Mouse (Mus musculus): ENCODE data around the gene Xylt1.

Xylt1 gene

DNA sequence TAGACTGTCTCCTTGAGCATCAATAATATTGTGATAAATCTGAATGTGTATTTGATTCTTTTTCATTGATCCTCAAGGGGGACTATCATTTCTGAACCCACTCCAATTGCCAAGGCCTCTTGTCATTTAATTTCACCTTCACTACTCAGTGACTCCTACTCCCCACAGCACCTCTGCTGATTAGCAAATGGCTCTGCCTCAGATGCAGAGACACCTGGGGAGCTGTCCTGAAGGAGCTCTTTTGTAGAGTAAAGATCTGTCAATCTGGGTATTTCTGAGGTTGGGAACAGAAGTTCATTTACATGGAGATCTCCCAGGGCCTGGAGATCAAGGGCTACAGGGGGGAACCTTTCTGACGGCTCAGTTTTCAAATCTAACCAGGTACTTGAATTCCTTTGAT lies 98.2 kb downstream of the Xylt1 start:
- in situ Hi-C loops (cut with MboI, MseI) = no loop called here

DNA sequence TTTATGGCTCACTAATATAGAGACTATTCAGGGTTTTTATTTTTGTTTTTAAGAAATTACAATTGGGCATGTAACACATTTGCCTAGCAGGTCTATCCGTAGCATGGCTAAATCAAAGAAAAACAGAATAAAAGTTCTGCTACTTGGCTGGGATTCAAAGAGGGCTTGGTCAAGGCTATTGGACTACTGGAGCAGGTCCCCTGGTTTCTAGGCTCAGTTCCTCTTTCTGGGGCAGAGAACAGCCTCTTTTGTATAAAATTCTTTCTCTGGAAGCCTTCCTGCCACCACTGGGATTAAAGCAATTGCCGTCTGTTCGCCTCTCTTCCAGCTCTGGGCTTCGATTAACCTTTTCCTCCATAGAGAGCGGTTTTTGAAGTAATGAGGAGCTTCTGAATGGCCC lies 100.1 kb downstream of the Xylt1 start:
- in situ Hi-C loops (cut with MboI, MseI) = no loop called here

DNA sequence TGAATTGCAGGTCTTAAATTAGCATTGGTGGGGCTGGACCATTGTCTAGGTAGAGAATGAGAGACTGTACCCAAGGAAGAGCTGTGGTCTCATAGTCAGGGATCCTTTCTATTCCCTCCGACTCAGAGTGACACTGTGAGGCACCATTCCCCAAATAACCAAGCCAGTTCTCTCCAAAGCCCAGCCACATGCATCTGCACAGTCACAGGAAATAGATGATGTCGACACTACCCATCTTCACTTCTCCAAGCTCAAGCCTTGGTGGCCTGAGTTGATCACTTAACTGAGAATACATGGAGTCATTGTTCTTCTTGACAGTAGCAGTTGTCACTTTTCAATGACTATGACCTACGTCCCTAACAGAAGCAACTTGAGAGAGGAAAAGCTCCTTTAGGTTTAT lies 100.6 kb downstream of the Xylt1 start:
- in situ Hi-C loops (cut with MboI, MseI) = no loop called here

DNA sequence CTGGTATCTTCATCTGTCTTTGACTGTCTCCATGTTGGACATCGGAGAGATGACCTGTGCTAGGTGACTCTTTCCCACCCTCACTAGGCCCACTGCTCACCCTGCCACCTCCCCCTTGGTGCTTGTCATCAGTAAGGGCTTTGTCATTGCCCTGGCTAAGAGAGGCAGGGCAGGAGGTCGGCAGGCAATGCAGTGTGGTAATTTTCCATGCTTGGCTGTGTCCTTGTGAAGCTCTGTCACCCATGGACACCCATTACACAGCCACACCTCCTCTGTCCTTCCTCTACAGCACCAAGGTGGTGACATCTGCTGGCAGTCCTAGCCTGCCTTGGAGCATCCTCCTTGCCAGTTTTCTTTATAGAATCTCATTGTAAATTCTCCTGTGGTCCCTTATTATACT lies 101.9 kb downstream of the Xylt1 start:
- in situ Hi-C loops (cut with MboI, MseI) = no loop called here

DNA sequence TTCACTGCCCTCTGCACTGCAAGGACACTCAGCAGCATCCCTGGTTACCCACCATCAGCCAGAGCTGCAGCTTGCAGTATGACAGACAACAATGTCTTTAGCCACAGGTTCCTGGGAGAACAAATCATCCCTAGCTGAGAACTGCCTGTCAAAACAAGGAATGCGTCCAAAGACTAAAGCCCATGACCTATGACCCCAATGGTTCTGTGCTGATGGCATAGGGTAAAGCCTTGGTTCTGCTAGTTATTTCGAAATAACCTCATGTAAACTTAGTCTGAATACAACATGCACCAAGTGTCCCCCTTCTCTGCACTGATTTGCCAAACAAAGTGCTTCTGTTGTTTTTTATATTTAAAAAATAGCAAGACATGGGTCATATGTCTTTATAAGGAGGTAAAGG lies 103.8 kb downstream of the Xylt1 start:
- in situ Hi-C loops (cut with MboI, MseI) = no loop called here

DNA sequence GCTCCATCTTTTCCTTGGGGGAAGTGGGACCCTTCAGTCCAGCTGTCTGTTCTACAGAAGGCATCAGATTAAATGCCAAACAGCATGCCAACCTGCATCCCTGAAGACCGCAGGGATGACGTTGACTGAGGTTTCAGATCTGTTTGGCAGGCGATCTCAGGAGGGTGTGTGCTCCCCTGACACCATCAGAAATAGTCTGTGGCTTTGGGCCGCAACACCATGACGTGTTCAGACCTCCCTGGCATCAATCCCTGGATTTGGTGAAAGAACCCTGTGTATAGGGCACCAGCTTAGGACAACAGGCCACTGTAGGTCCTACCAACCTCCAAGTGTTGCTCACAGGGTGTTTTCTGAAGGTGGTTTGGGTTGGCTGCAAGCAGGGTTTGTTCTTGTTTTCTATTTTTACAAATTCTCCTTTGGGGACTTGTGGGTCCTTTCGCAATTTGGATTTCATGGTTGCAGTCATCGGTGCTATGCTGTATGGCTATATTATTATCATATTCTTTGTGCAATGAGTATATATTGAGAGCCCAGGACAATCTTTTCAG lies 104.3 kb downstream of the Xylt1 start:
- in situ Hi-C loops (cut with MboI, MseI) = no loop called here

DNA sequence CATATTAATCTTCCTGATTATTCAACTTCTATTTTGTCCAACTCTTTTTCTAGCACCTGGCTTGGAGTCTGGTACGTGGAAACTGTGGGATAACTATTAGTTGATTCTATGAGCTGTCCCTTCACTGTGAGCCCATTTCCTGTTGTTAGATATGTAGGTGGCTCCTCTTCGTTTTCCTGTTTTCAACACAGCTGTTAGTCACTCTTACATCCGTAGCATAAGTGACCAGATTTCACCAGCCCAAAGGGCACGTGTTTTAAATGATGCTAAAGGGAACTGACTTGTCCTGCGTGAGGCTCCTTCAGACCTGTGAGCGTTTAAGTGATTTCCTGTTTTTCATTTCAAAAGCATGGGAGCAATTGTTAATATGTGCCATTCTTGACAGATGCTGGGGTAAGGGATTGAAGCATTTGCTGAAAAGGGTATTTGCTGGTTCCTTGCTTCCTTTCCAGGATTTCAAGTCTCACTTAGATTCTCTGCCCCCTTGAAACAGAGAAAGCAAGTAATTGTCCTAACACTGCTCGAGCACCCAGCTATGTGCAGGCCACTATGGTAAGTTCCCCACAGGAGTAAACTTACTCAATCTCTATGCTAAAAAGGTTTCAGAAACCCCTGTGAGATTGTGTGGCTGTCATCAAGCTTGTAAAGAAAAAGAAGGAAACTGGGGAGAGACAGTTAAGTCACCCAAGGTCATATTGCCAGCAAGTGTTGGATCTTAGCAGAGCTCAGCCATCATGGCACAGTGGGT lies 105.8 kb downstream of the Xylt1 start:
- in situ Hi-C loops (cut with MboI, MseI) = no loop called here

DNA sequence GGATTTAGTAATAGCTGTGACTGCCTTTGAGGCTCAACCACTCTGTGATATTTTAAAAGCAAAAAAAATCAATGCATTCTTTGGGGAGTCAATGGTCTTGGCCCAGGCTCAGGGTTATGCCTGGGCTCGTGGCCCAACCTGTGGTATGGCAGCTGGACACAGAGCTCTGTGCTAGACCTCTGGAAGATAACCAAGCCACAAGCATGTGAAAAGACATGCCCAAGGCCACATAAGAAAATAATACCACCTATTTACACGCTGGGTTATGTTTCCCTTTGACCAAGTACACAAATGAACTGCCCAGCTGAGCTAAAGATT lies 106.4 kb downstream of the Xylt1 start:
- in situ Hi-C loops (cut with MboI, MseI) = no loop called here

DNA sequence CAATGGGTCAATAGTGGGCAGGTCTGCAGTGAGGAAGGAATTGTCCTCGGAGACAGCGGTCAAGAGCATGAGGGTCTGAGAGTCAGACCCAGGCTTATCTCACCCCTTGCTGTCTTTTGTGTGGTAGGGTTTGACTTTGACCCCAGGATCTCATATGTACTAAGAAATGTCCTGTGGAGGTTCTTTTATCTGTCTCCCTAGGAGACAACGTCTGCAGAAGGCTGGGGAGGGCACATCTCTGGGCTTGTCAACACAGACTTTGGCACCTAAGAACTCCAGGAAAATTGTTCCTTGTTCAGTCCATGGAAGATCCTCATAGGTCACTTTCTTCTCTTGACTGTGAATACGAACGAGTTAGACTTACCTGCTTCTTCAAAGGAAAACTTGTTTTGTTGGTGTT lies 109.2 kb downstream of the Xylt1 start:
- in situ Hi-C loops (cut with MboI, MseI) = no loop called here

DNA sequence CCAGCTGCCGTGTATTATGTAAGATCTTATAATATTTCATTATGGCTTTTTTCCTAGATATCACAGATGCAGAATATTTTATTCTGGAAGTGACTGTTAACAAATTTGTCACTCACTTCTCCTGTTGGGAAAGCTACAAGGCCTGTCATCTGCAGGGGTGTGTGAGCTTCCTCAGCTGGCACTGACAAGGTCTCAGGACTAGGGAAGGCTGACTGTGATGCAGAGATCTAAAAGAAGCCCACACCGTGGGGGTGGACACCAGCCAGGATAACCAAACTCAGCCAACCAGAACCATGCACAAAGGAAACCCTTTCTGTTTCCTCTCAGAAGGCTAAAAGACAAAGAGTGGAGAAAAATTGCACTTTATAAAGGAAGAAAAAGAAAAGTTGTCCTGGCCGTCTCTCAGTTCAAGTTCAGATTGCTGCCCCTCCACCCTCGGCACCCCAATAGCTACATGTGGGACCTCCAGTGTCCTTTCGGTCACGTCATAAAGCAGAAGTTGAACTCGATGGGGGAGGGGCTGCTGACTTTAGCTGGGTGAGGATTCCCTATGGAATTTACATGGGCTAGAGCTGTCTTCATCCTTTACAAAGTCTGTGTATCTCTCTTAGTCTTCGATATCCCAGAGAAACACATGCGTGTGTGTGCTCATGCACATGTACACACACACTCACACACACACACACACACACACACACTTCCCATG lies 109.9 kb downstream of the Xylt1 start:
- in situ Hi-C loops (cut with MboI, MseI) = no loop called here

DNA sequence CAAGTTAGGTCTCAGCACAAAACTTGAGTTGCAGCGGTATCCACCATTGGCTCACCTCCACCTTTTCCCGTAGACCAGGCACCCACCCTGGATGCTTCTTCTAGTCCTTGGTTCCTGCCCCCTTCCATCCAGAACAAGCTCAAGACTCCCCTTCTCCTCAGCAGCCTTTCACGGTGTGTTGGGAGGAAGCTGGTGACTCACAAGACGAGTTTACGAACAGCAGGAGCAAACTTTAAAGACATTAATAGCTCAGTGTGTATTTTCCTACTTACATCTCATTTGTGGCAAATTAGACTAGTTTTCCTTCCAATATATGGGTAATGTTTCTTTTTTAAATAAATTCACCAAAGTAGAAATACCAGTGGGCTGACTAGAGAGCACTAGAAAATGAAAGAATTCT lies 110.7 kb downstream of the Xylt1 start:
- in situ Hi-C loops (cut with MboI, MseI) = no loop called here

DNA sequence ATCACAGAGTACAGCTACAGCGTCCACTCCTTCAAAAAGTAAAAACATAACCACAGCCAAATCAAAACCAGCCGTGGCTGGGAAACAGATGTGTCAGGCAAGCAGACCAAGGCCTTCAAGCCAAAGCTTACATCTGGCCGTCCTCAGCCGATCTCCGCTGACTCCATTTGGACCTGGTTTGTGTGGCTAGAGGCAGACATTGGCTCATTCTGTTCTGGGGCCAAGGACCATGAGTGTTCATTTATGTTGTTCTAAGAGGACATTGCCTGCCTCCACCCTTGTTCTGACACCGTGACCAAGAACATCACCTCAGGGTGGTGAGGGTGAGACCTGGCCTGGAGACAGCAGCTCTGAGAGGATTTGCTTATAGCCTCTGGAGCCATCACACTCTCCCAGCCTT lies 113.4 kb downstream of the Xylt1 start:
- in situ Hi-C loops (cut with MboI, MseI) = no loop called here

DNA sequence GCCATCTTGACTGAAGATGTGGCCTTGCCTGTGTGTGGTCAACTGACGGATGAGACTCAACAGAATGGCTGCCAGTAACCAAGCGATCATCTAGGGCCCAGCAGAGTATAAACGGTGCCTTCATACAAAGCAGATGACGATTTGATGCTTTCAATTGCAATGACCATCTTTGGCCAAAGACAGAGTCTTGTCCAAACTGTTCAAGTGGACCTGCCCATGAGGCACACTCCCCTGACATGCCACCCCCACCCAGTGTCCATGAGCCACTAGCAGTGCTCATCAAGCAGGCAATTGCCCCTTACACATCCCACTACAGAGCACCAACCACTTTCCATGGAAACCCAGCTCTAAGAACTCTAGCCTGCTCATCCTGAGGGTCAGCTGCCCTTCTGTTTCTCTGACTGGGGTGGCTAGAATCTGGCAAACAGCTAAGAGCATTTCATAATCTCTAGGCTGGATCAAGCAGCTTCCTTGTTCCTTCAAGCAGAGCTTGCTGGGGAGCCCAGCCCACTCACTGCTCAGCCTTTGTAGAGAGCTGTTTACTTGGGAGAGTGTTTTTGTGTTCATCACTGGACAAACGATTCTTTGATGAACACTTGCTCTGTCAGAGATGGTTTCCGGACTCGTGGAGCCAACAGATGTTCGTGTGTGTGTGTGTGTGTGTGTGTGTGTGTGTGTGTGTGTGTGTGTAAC lies 114.0 kb downstream of the Xylt1 start:
- in situ Hi-C loops (cut with MboI, MseI) = no loop called here

DNA sequence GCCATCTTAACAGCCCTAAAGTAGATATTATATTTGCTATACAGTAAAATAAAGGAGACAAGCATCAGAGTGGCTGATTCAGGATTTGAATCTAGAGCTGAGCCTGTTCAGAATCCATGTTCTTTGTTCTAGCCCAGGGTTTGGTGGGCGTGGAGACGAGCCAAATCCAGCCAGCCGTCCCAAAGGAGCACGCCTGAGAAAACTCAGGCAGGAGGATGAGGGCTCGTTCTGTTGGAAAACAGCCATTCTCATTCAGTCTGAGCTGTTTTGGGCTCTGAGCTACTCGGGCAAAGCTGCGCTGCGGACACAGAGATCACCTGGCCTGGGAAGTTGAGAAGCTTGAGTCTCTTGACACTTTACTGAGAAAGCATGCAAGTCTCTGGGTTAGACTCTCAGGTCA lies 115.0 kb downstream of the Xylt1 start:
- in situ Hi-C loops (cut with MboI, MseI) = no loop called here

DNA sequence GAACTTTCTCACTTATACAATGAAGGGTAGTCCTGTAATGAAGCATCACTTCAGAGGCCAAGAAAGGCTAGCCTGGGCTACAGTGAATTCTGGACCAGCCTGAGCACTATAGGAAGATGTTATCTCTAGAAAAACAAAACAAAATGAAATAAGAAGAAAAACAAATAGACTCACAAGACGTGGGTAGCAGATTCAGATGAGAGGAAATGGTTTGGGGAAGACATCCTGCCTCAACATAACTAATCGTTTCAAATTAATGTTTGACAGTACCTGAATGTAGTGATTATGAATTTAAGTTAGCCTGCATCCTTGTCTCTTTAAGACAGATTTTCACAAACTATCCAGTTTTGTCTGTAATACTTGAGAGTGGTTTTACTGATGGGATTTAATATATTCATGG lies 117.4 kb downstream of the Xylt1 start:
- in situ Hi-C loops (cut with MboI, MseI) = no loop called here

DNA sequence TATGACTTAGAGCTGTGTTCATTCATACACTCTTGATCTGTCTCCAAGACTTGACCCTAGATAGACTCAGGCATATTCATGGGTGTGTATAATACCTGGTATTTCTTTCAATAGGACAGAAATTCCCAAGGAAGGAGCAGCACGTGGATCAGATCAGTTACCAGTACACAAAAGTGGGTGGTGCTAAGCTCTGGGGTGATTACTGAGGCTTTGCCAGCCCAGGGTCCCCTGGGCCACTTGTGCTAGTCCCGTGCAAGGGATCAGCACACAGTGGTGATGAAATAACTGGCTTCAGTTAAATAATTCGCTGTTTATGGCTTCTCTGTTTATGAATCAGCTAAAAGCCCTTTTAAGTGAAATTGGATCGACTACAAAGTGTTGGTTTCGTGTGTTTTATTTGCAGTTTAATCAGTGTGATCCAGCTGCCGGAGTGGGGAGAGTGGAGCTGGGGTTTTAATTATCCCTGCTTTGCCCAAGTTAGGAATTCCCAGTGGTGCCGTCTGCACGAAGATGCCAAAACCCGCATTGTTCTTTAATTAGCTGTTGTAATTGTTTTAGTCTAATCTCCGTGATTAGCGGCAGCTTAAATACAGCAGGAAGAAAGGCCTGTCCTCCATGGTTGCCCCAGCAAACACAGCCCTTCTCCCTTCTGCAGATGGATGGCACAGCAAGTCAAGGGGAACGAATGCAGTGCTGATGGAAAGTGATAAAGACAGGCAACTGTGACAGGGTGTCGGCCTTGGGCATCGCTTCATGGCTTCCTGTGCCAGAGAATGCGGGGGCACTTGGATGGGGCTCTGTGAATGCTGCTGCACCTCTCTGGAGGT lies 120.8 kb downstream of the Xylt1 start:
- in situ Hi-C loops (cut with MboI, MseI) = no loop called here

DNA sequence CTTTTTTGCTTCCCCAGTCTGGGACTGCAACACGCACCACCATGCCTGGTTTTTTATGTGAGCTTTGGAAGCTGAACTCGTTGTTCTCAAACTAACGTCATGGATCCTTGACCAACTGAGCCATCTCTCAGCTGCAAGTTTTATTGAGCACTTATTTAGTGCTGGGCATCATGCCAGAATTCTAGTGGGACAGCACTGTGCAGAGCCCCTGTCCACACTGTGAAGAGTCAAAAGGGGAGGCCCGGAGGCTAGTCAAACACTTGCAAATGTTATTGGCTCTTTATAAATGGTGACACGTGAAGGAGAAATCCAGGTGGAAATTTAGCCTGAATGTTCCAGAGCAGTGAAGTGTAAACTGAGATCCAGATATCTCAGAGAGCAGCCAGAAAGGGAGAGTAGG lies 121.6 kb downstream of the Xylt1 start:
- in situ Hi-C loops (cut with MboI, MseI) = no loop called here

DNA sequence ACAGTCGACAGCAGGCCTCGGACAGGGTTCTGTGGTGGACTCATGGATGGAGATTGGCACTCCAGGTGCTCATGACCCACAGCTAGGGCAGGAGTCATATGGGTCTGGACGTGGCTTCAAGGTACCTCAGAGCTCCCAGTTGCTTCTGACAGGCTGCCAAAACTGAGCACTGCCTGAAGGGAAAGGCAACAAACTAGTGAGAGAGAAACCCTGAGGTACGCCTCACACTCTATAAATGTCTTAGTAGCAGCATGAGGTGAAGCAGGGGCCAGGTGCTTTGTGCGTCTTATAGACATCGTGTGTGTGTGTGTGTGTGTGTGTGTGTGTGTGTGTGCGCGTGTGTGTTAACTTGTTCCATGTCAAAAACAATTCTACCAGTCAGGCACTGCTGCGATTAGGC lies 122.9 kb downstream of the Xylt1 start:
- in situ Hi-C loops (cut with MboI, MseI) = no loop called here

DNA sequence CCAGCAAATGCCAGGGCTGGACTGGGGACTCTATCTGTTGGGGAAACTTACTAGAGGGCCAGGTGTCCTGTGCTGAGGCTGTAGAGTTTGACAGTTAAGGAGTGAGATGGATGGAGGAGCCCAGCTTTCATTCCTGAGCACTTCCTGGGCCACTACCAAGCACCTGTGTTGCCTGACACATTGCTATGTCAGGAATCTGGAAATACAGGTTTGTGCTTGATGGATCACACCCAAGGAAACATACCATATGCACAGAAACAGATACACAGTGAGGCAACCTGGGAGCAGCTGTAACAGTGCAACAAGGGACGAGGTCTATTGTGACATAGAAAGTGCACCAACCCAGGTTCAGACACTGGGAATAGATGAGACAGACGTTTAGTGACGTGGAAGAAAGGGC lies 125.0 kb downstream of the Xylt1 start:
- in situ Hi-C loops (cut with MboI, MseI) = no loop called here

DNA sequence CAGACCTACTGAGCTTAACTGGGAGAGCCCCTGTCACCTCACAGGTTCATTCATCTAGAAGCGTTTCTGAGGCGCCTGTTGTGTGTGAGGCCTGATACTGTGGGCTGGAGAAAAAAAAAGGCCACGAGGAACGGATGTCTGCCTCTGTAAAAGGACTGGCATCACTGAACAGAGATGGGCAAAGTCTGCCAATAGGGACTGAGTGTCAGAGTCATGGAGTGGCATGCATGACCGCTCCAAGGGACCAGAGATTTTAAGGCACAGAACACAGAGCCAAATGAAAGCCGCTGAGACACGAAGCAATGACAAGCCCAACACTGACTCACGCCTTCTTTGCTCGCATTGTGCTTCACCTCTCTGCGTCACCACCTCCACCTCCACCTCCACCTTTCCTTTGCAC lies 126.6 kb downstream of the Xylt1 start:
- in situ Hi-C loops (cut with MboI, MseI) = no loop called here

DNA sequence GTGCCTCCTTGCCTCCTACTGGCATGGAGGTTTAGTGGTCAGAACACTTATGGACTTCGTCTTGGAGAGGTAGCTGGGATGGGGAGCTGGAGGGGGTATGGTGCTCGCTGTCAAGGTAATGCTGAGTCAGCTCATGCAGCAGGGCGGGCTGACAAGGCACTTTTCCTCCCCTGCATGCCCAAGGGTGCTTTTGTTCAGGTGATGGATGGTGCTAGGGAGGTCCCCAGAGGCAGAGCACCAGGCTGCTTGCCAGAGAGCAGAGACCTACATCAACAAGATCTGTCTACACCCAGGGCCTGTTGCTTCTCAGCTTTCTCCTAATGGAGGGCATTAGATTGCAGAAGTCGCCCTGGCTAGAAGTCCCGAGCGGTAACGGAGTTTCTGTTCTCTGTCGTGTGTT lies 127.3 kb downstream of the Xylt1 start:
- in situ Hi-C loops (cut with MboI, MseI) = no loop called here

DNA sequence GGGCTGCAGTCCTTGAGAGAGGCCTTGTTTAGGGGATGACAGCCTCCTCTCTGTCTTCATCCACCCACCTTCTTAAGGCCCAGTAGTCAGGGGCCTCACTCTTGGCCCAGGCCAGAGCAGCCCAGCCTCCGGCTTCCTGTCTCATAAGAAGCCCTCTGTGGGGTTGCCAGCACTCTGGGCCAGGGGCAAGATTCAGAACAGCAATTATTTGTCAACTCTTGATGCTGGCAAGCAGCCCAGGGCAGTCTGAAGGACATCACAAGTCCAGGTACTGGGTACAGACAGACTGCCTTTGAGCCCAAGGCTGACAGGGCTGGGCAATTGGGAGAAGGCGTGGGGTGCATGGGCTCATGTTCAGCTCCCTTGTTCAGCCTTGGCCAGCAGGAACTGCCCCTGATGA lies 129.3 kb downstream of the Xylt1 start:
- in situ Hi-C loops (cut with MboI, MseI) = no loop called here
